Mouse (Mus musculus) forebrain, embryonic 15.5 days (tissue): Measurements from ENCODE around the gene Slpi. TPM values are rescaled to one million over a fixed set of nuclear protein-coding genes. Genes with fewer than 3 reads are reported as not detected.
"Not testable (repeated sequence)": the region's sequence is repeated elsewhere in the genome, so short reads cannot be mapped to it uniquely, and the experiment has no call there.

Experiments used
- ATAC-seq: fragments of 200-750 bp; cut with Nextera tagmentation; replicated peaks from 2 replicates; pipeline ENCODE4 v1.8.0; 2017; ENCODE audit warnings: mild to moderate bottlenecking, moderate TSS enrichment, moderate library complexity
- H3K27ac ChIP-seq: fragments of 300-500 bp; sonication (generic); replicated peaks from 2 replicates; pipeline ENCODE4 v1.5.1; 2015; ENCODE audit warnings: mild to moderate bottlenecking, inconsistent platforms
- H3K27me3 ChIP-seq: fragments of 300-500 bp; sonication (generic); 2 replicates; pipeline ENCODE4 v1.6.1; 2015; ENCODE audit warnings: inconsistent platforms
- H3K36me3 ChIP-seq: fragments of 300-500 bp; sonication (generic); 2 replicates; pipeline ENCODE4 v1.6.1; 2015; ENCODE audit warnings: mild to moderate bottlenecking, inconsistent platforms
- H3K4me1 ChIP-seq: fragments of 300-500 bp; sonication (generic); 2 replicates; pipeline ENCODE4 v1.6.1; 2015; ENCODE audit warnings: inconsistent platforms
- H3K4me2 ChIP-seq: fragments of 300-500 bp; sonication (generic); replicated peaks from 2 replicates; pipeline ENCODE4 v1.6.1; 2015; ENCODE audit warnings: mild to moderate bottlenecking, inconsistent platforms
- H3K4me3 ChIP-seq: fragments of 300-500 bp; sonication (generic); 2 replicates; pipeline ENCODE4 v1.5.1; 2015; ENCODE audit warnings: mild to moderate bottlenecking, inconsistent platforms
- H3K9ac ChIP-seq: fragments of 300-500 bp; sonication (generic); replicated peaks from 2 replicates; pipeline ENCODE4 v1.6.1; 2015; ENCODE audit warnings: mild to moderate bottlenecking, inconsistent platforms
- H3K9me3 ChIP-seq: fragments of 300-500 bp; sonication (generic); 2 replicates; pipeline ENCODE4 v1.6.1; 2016; ENCODE audit warnings: inconsistent platforms
- WGBS: fragments of 180-500 bp; shearing (Covaris S2); methylation state at CpG from one replicate; pipeline ENCODE4 v1.1.7; 2015; ENCODE audit warnings: mixed read lengths; 5-methylcytosine and 5-hydroxymethylcytosine counted together
- microRNA-seq: library from miRNA; unstranded; fragments of <30 nt; microRNA quantifications from one replicate; pipeline ENCODE4, GENCODE M21; 2016
- polyA plus RNA-seq: library from polyadenylated mRNA; unstranded; fragments of >200 nt; fragmentation: Nextera tagmentation; extraction: Ambion mirVana; gene quantifications from 2 replicates; pipeline ENCODE4 v1.2.1, GENCODE M21; 2015

Gene Slpi
- polyA plus RNA-seq, 1 experiment from 2014 or later = not detected

- 92% methylated on average over 6 of the region's 6 CpGs for WGBS
These were observed 67.9 kb downstream of the Slpi start for GRCm38 (mm10) chr2:164320983-164321382.

GRCm38 (mm10) chr2:164316451-164316850, 72.4 kb downstream of the Slpi start, which contains the start of gene Svs6:
Gene Svs6 (plus strand): TSS chr2:164316751.
- not testable (repeated sequence) for H3K4me3 ChIP-seq, H3K27me3 ChIP-seq, H3K36me3 ChIP-seq, ATAC-seq, H3K4me1 ChIP-seq, H3K9ac ChIP-seq, H3K27ac ChIP-seq, H3K4me2 ChIP-seq, H3K9me3 ChIP-seq
- 85% methylated on average over 1 of the region's 1 CpGs for WGBS

More at GRCm38 (mm10) chr2:164320983-164321382, 67.9 kb downstream of the Slpi start:
- no peaks in the 10 kb centered on the region for H3K36me3 ChIP-seq
- no peaks in the 10 kb centered on the region for H3K27me3 ChIP-seq
- no peak overlapping the region for H3K4me3 ChIP-seq
- H3K4me2 ChIP-seq = no peak overlapping the region
- H3K4me1 ChIP-seq = no peaks in the 10 kb centered on the region
- H3K27ac ChIP-seq = no peak overlapping the region
- H3K9me3 ChIP-seq = no peaks in the 10 kb centered on the region
- no peak for ATAC-seq
- H3K9ac ChIP-seq = no peak overlapping the region

DNA sequence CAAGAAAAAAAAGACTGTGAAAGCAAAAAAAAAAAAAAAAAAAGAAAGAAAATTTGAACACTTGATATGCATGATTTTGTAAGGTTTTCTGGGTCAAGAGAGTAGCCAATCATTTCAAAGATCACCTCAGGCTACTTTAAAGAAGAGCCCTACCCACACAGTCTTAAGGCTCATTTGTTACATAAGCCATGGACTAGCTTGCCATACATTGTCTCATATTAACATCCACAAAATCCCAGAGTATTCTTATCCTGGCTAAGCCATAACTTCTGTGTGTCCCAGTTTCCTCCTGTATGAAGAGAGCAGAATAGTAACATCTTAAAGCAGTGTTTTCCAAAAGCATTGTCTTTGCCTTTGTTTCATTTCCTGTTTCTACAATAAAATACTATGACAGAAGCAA, 73.4 kb downstream of the Slpi start:
- H3K4me1 ChIP-seq, H3K4me2 ChIP-seq, H3K4me3 ChIP-seq, ATAC-seq, H3K9me3 ChIP-seq, H3K9ac ChIP-seq, H3K27ac ChIP-seq, H3K36me3 ChIP-seq, H3K27me3 ChIP-seq: not testable (repeated sequence)

DNA sequence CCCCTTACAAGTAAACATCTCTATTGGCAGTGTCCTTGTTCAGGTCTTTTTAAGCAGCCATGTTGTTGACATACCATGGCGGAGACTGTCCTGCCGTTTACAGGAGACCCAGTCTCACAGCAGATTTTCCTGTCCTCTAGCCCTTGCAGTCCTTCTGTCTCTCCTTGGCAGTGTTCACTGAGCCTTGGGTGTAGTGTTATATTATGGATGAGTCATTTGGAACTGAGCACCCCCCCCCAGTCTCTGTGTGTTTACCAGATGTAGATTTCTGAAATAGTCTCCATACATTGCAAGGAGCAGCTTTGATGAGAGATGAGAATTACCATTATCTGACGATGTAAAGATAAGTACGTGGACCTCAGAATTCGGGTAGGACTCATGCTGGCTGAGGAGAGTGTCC, 76.3 kb downstream of the Slpi start:
- H3K4me1 ChIP-seq = no peaks in the 10 kb centered on the region
- no peak overlapping the region for H3K9ac ChIP-seq
- no peaks in the 10 kb centered on the region for H3K9me3 ChIP-seq
- no peaks in the 10 kb centered on the region for H3K27me3 ChIP-seq
- no peak for ATAC-seq
- no peak overlapping the region for H3K27ac ChIP-seq
- no peak overlapping the region for H3K4me3 ChIP-seq
- whole genome bisulfite sequencing = 89% methylated on average over 5 of the region's 5 CpGs
- H3K36me3 ChIP-seq = no peaks in the 10 kb centered on the region
- no peak overlapping the region for H3K4me2 ChIP-seq

Small RNA genes within 50 kb of the gene (microRNA-seq; reads per million reads assigned to microRNA genes)
- not detected for gene Mir7678

Other genes with a start within 250 kb of the Slpi start
- 0.55 and 0.75 TPM in 2 replicates for gene Kcns1, start 218.0 kb downstream of the Slpi start, polyA plus RNA-seq
- not detected in 2 replicates for gene Wfdc5, start 206.4 kb downstream of the Slpi start, polyA plus RNA-seq
- not detected in 2 replicates for gene Wfdc12, start 198.5 kb downstream of the Slpi start, polyA plus RNA-seq
- not detected in 2 replicates for gene Wfdc15a, start 189.0 kb downstream of the Slpi start, polyA plus RNA-seq
- not detected in 2 replicates for gene Wfdc15b, start 167.4 kb downstream of the Slpi start, polyA plus RNA-seq
- gene Svs2, start 150.6 kb downstream of the Slpi start, polyA plus RNA-seq = not detected in 2 replicates
- not detected in 2 replicates for gene Svs3b, start 132.5 kb downstream of the Slpi start, polyA plus RNA-seq
- not detected in 2 replicates for gene Svs4, start 110.6 kb downstream of the Slpi start, polyA plus RNA-seq
- not detected in 2 replicates for gene Svs3a, start 99.8 kb downstream of the Slpi start, polyA plus RNA-seq
- gene Svs6, start 72.3 kb downstream of the Slpi start, polyA plus RNA-seq = not detected in 2 replicates
- gene Svs5, start 56.4 kb downstream of the Slpi start, polyA plus RNA-seq = not detected in 2 replicates
- 0.05 TPM in 1 of 2 replicates, not detected in the other for gene Rbpjl, start 14.0 kb upstream of the Slpi start, polyA plus RNA-seq
- gene Matn4, start 16.1 kb upstream of the Slpi start, polyA plus RNA-seq = 0.94 and 1.1 TPM in 2 replicates
- gene Sdc4, start 54.8 kb upstream of the Slpi start, polyA plus RNA-seq = 6.1 and 6.4 TPM in 2 replicates
- gene Sys1, start 67.9 kb upstream of the Slpi start, polyA plus RNA-seq = 76.6 and 82.2 TPM in 2 replicates
- gene Gm20458, start 71.9 kb upstream of the Slpi start, polyA plus RNA-seq = 6.0 and 6.9 TPM in 2 replicates
- gene Trp53tg5, start 84.6 kb upstream of the Slpi start, polyA plus RNA-seq = not detected in 2 replicates
- 8.1 and 9.1 TPM in 2 replicates for gene Dbndd2, start 97.0 kb upstream of the Slpi start, polyA plus RNA-seq
- gene Pigt, start 108.4 kb upstream of the Slpi start, polyA plus RNA-seq = 55.5 and 60.0 TPM in 2 replicates
- 4.3 and 4.5 TPM in 2 replicates for gene Wfdc2, start 173.3 kb upstream of the Slpi start, polyA plus RNA-seq
- not detected in 2 replicates for gene Spint3, start 184.4 kb upstream of the Slpi start, polyA plus RNA-seq
- not detected in 2 replicates for gene Wfdc6a, start 196.4 kb upstream of the Slpi start, polyA plus RNA-seq
- gene Eppin, start 204.5 kb upstream of the Slpi start, polyA plus RNA-seq = not detected in 2 replicates
- not detected in 2 replicates for gene Wfdc6b, start 224.4 kb upstream of the Slpi start, polyA plus RNA-seq
- not detected in 2 replicates for gene Wfdc8, start 224.5 kb upstream of the Slpi start, polyA plus RNA-seq
- not detected in 2 replicates for gene Wfdc16, start 249.7 kb upstream of the Slpi start, polyA plus RNA-seq